Mouse (Mus musculus) myocyte (in vitro differentiated cells): ENCODE results near the gene Atl1.

ENCODE experiments used
- MYOD1 ChIP-seq, 3 experiments: IDR thresholded peaks; one replicate each; pipeline ENCODE4 v1.6.1; 2011; ENCODE audit warnings: control low read depth in 2 of 3, low read depth in 2 of 3, mild to moderate bottlenecking in 2 of 3, moderate library complexity in 1 of 3; ENCODE audit not compliant: insufficient read length in 2 of 3, control insufficient read depth in 1 of 3
- POLR2A ChIP-seq: IDR thresholded peaks from one replicate; pipeline ENCODE4 v1.6.1; 2011; ENCODE audit warnings: low read depth, mild to moderate bottlenecking, control low read depth, moderate library complexity; ENCODE audit not compliant: insufficient read length
- TCF12 ChIP-seq: IDR thresholded peaks from one replicate; pipeline ENCODE4 v1.6.1; 2011; ENCODE audit warnings: mild to moderate bottlenecking, control low read depth; ENCODE audit not compliant: poor library complexity, insufficient read depth, severe bottlenecking

- TF ChIP-seq POLR2A (no peak), MYOD1 (IDR thresholded peaks at IDR 0.05; ENCODE audit: control insufficient read depth in 1 of 3, insufficient read length in 2 of 3, low read depth in 2 of 3) (no peak), TCF12 (no peak)
Measured at GRCm38 (mm10) chr12:69877842-69878363, 14.5 kb upstream of the Atl1 start.
